Mouse (Mus musculus): ENCODE results near the gene Myef2.
"Not testable (repeated sequence)": the region's sequence is repeated elsewhere in the genome, so short reads cannot be mapped to it uniquely, and the experiment has no call there.

Gene Myef2

GRCm38 (mm10) chr2:125123477-125123852 is at the start of gene Myef2:
TSS of gene Myef2 (minus strand) at chr2:125123661.
- peak; percentile 69 to 79 for DNase-seq (ENCODE audit: low spot score in 2 of 2)

GRCm38 (mm10) chr2:125162012-125162470 is 38.6 kb upstream of the Myef2 start:
- DNase-seq (ENCODE audit: low spot score in 2 of 2) = no peak

- DNase-seq (ENCODE audit: low spot score in 2 of 2) = no peak
Observed at GRCm38 (mm10) chr2:125155504-125155903, 32.0 kb upstream of the Myef2 start.

- no peak for DNase-seq (ENCODE audit: low spot score in 2 of 2)
Observed at GRCm38 (mm10) chr2:125154294-125154693, 30.8 kb upstream of the Myef2 start.

- no peak for DNase-seq (ENCODE audit: low spot score in 2 of 2)
Observed at GRCm38 (mm10) chr2:125152388-125152787, 28.9 kb upstream of the Myef2 start, which contains the start of gene Slc12a1. TSS of gene Slc12a1 (plus strand) at chr2:125152505.

GRCm38 (mm10) chr2:125142336-125142735 is 18.9 kb upstream of the Myef2 start:
- DNase-seq (ENCODE audit: low spot score in 2 of 2) = no peak

- DNase-seq (ENCODE audit: low spot score in 2 of 2) = no peak
Observed at GRCm38 (mm10) chr2:125136846-125137245, 13.4 kb upstream of the Myef2 start.

- peak; percentile 53 to 57 for DNase-seq (ENCODE audit: low spot score in 2 of 2)
Observed at GRCm38 (mm10) chr2:125135903-125136811, 12.7 kb upstream of the Myef2 start, which contains the start of gene Ctxn2. TSS of gene Ctxn2 (plus strand) at chr2:125136692.

GRCm38 (mm10) chr2:125134113-125134512 is 10.7 kb upstream of the Myef2 start:
- DNase-seq (ENCODE audit: low spot score in 2 of 2) = no peak

GRCm38 (mm10) chr2:125126792-125127191 is 3.3 kb upstream of the Myef2 start:
- no peak for DNase-seq (ENCODE audit: low spot score in 2 of 2)

GRCm38 (mm10) chr2:125125824-125126223 is 2.4 kb upstream of the Myef2 start:
- DNase-seq (ENCODE audit: low spot score in 2 of 2) = no peak

GRCm38 (mm10) chr2:125122624-125123476 is 611 bp downstream of the Myef2 start:
- peak; percentile 13 to 29 for DNase-seq (ENCODE audit: low spot score in 2 of 2)

GRCm38 (mm10) chr2:125122288-125122623 is 1.2 kb downstream of the Myef2 start:
- DNase-seq (ENCODE audit: low spot score in 2 of 2) = no peak

GRCm38 (mm10) chr2:125119381-125120110 is 3.9 kb downstream of the Myef2 start:
- no peak for DNase-seq (ENCODE audit: low spot score in 2 of 2)

- DNase-seq (ENCODE audit: low spot score in 2 of 2) = not testable (repeated sequence)
Observed at GRCm38 (mm10) chr2:125106536-125106935, 16.9 kb downstream of the Myef2 start.

- not testable (repeated sequence) for DNase-seq (ENCODE audit: low spot score in 2 of 2)
Observed at GRCm38 (mm10) chr2:125104491-125104890, 19.0 kb downstream of the Myef2 start.

- DNase-seq (ENCODE audit: low spot score in 2 of 2) = not testable (repeated sequence)
Observed at GRCm38 (mm10) chr2:125092123-125092522, 31.3 kb downstream of the Myef2 start.

- no peak for DNase-seq (ENCODE audit: low spot score in 2 of 2)
Observed at GRCm38 (mm10) chr2:125088757-125089156, 34.7 kb downstream of the Myef2 start.

GRCm38 (mm10) chr2:125083879-125084278 is 39.6 kb downstream of the Myef2 start:
- no peak for DNase-seq (ENCODE audit: low spot score in 2 of 2)

- DNase-seq (ENCODE audit: low spot score in 2 of 2) = no peak
Observed at GRCm38 (mm10) chr2:125073056-125073780, 50.2 kb downstream of the Myef2 start.

GRCm38 (mm10) chr2:125068696-125069095 is 54.8 kb downstream of the Myef2 start:
- no peak for DNase-seq (ENCODE audit: low spot score in 2 of 2)
